Comparison of ENCODE assay signal across 27 mouse cellular contexts in genomic region chr16:90070104-90070503, GRCm38 (mm10).
A peak's percentile ranks its signal among the peaks of the same experiment; 100 is the strongest.
DNase-seq lines count a peak whose midpoint lies in the region; ATAC-seq and TF ChIP-seq lines count a peak whose summit lies in the region.
"Had no signal": no experiment of that assay in that cellular context is flagged by ENCODE, and none has a peak within 500 bp of the region (broad histone marks: within the 10 kb centered on the region; RNA-seq: fewer than 3 reads in every experiment).

No protein-coding gene starts in this region.

- H3K9ac ChIP-seq in limb, embryonic 11.5 days (ENCODE audit: low read length): no peak overlapping the region
- H3K9ac ChIP-seq in forebrain, embryonic 13.5 days: no peak overlapping the region
- H3K9ac ChIP-seq: embryonic facial prominence, embryonic 12.5 days; heart, embryonic 12.5 days; hindbrain, embryonic 12.5 days; liver, postnatal 0 days; neural tube, embryonic 15.5 days had no signal

- no peak overlapping the region for H3K4me3 ChIP-seq in limb, embryonic 11.5 days (ENCODE audit: low read depth, low read length)
- no peak overlapping the region for H3K4me3 ChIP-seq in limb, embryonic 10.5 days
- H3K4me3 ChIP-seq in forebrain, embryonic 13.5 days: no peak overlapping the region
- H3K4me3 ChIP-seq in olfactory bulb, adult 2 months (ENCODE audit: insufficient read depth, low read depth, low read length): no peak overlapping the region
- H3K4me3 ChIP-seq: embryonic facial prominence, embryonic 12.5 days; erythroblast, embryonic 14.5 days; heart, embryonic 12.5 days; hindbrain, embryonic 12.5 days; left cerebral cortex, adult 2 months; neural tube, embryonic 15.5 days had no signal

- H3K9me3 ChIP-seq in limb, embryonic 11.5 days (ENCODE audit: control insufficient read depth, low read length): no peaks in the 10 kb centered on the region
- H3K9me3 ChIP-seq in limb, embryonic 10.5 days (replicated peaks): no peaks in the 10 kb centered on the region
- no peaks in the 10 kb centered on the region for H3K9me3 ChIP-seq in forebrain, embryonic 13.5 days (replicated peaks)
- H3K9me3 ChIP-seq: embryonic facial prominence, embryonic 12.5 days; heart, embryonic 12.5 days; hindbrain, embryonic 12.5 days; neural tube, embryonic 15.5 days had no signal

- H3K4me1 ChIP-seq in limb, embryonic 11.5 days (ENCODE audit: control insufficient read depth, insufficient read depth, low read length): peaks cover 6% of the 10 kb centered on the region
- peaks cover 32% of the 10 kb centered on the region for H3K4me1 ChIP-seq in limb, embryonic 10.5 days
- peaks cover 50% of the 10 kb centered on the region for H3K4me1 ChIP-seq in forebrain, embryonic 13.5 days
- peaks cover 37% of the 10 kb centered on the region for H3K4me1 ChIP-seq in olfactory bulb, adult 2 months (ENCODE audit: control insufficient read depth, insufficient read depth, low read length)

- no peak overlapping the region for H3K4me2 ChIP-seq in limb, embryonic 11.5 days (ENCODE audit: low read depth, severe bottlenecking)
- H3K4me2 ChIP-seq in forebrain, embryonic 13.5 days: no peak overlapping the region
- H3K4me2 ChIP-seq: embryonic facial prominence, embryonic 12.5 days; heart, embryonic 12.5 days; hindbrain, embryonic 12.5 days; liver, embryonic 11.5 days; midbrain, embryonic 11.5 days; neural tube, embryonic 15.5 days had no signal

- no peak for TF ChIP-seq CTCF in olfactory bulb, adult 2 months (IDR thresholded peaks at IDR 0.05; ENCODE audit: insufficient read depth, low read depth, low read length)

- 93% methylated on average over 11 of the region's 11 CpGs for WGBS in limb, embryonic 11.5 days
- 94% methylated on average over 11 of the region's 11 CpGs for WGBS in limb, embryonic 10.5 days
- WGBS in forebrain, embryonic 13.5 days: 79% methylated on average over 11 of the region's 11 CpGs
- WGBS in olfactory bulb, adult 2 months: 53% methylated on average over 11 of the region's 11 CpGs

- no peaks in the 10 kb centered on the region for H3K36me3 ChIP-seq in limb, embryonic 11.5 days (ENCODE audit: control insufficient read depth, insufficient read depth, low read length)
- H3K36me3 ChIP-seq in limb, embryonic 10.5 days: peaks cover 13% of the 10 kb centered on the region
- H3K36me3 ChIP-seq in forebrain, embryonic 13.5 days (ENCODE audit: poor library complexity, severe bottlenecking): peaks cover under 1% of the 10 kb centered on the region; the same call in 1 of the 2 replicates
- H3K36me3 ChIP-seq: embryonic facial prominence, embryonic 12.5 days; hindbrain, embryonic 12.5 days; neural tube, embryonic 15.5 days had no signal

- H3K27ac ChIP-seq in limb, embryonic 11.5 days (replicated peaks; ENCODE audit: low read depth, low read length): 0 out of 2 replicates have a peak overlapping the region, but pooled peaks have one; percentile 17
- H3K27ac ChIP-seq in limb, embryonic 10.5 days: no peak overlapping the region
- H3K27ac ChIP-seq in forebrain, embryonic 13.5 days: peak overlapping the region; percentile 49
- peak overlapping the region; percentile 74 for H3K27ac ChIP-seq in olfactory bulb, adult 2 months (ENCODE audit: insufficient read depth, low read depth, low read length)
- H3K27ac ChIP-seq: embryonic facial prominence, embryonic 12.5 days; hindbrain, embryonic 12.5 days; left cerebral cortex, adult 2 months; neural tube, embryonic 15.5 days had no signal

- no peak for TF ChIP-seq POLR2A in olfactory bulb, adult 2 months (IDR thresholded peaks at IDR 0.05; ENCODE audit: insufficient read depth, low read depth, low read length)

- no peak for DNase-seq in frontal cortex, postnatal 36 days (ENCODE audit: low spot score in 2 of 2)
- DNase-seq in limb, embryonic 11.5 days (ENCODE audit: low spot score): no peak
- DNase-seq in limb, embryonic 10.5 days (ENCODE audit: low spot score): no peak
- no peak for DNase-seq in left cerebral cortex, adult 8-10 months (ENCODE audit: low spot score in 2 of 2)
- DNase-seq: adrenal gland, postnatal 14 days; cerebellum, postnatal 10 days; gastrocnemius, postnatal 14 days; heart, adult 11 months; heart, postnatal 10 days; kidney, adult 18-20 months; kidney, postnatal 4 days; left cerebral cortex, postnatal 4 days; liver, postnatal 0 days; right cerebral cortex, postnatal 14 days had no signal

- ATAC-seq in frontal cortex, adult (ENCODE audit: low TSS enrichment): peak; percentile 46
- ATAC-seq in limb, embryonic 11.5 days (ENCODE audit: insufficient number of reproducible peaks, low FRiP score, low TSS enrichment, low read depth): no peak
- no peak for ATAC-seq in forebrain, embryonic 13.5 days
- ATAC-seq in inflammation-experienced regulatory T-cells, adult 6 months: no peak
- ATAC-seq: liver, postnatal 0 days; lung, postnatal 0 days had no signal

- H3K27me3 ChIP-seq in limb, embryonic 11.5 days (ENCODE audit: control insufficient read depth, insufficient read depth, low read length): no peaks in the 10 kb centered on the region
- no peaks in the 10 kb centered on the region for H3K27me3 ChIP-seq in limb, embryonic 10.5 days (ENCODE audit: low read depth, poor library complexity, severe bottlenecking)
- no peaks in the 10 kb centered on the region for H3K27me3 ChIP-seq in forebrain, embryonic 13.5 days
- H3K27me3 ChIP-seq: embryonic facial prominence, embryonic 12.5 days; heart, embryonic 12.5 days; hindbrain, embryonic 12.5 days; neural tube, embryonic 15.5 days had no signal
